8 mouse cellular contexts compared by ENCODE assay signal in genomic region chr19:4879324-4879703, GRCm38 (mm10). TPM values are rescaled to one million over a fixed set of nuclear protein-coding genes. Genes with fewer than 3 reads are reported as not detected.
DNase-seq lines count a peak whose midpoint lies in the region; ATAC-seq and TF ChIP-seq lines count a peak whose summit lies in the region.
"Had no signal": no experiment of that assay in that cellular context is flagged by ENCODE, and none has a peak within 500 bp of the region (broad histone marks: within the 10 kb centered on the region; RNA-seq: fewer than 3 reads in every experiment).

No protein-coding gene starts in this region.

- no peak for DNase-seq in lung, postnatal 25 days (ENCODE audit: low spot score)
- no peak for DNase-seq in stomach, postnatal 0 days (ENCODE audit: low spot score)
- DNase-seq in thymus, postnatal 4 days, result no peak

- H3K4me2 ChIP-seq in lung, embryonic 16.5 days (ENCODE audit: low read depth, low read length), result peak overlapping the region; percentile 97
- H3K4me2 ChIP-seq in forebrain, embryonic 12.5 days, result peak overlapping the region; percentile 98
- peak overlapping the region; percentile 84 for H3K4me2 ChIP-seq in liver, embryonic 12.5 days
- peak overlapping the region; percentile 91 for H3K4me2 ChIP-seq in stomach, postnatal 0 days (replicated peaks; ENCODE audit: low read depth)

- peak overlapping the region; percentile 79 for H3K4me3 ChIP-seq in lung, embryonic 16.5 days (ENCODE audit: low read length)
- peak overlapping the region; percentile 95 for H3K4me3 ChIP-seq in forebrain, embryonic 12.5 days (replicated peaks)
- H3K4me3 ChIP-seq in liver, embryonic 12.5 days, result peak overlapping the region; percentile 92
- H3K4me3 ChIP-seq in stomach, postnatal 0 days (ENCODE audit: low read depth, low read length), result peak overlapping the region; percentile 89; the same call in 1 of the 2 replicates

- H3K9me3 ChIP-seq in lung, embryonic 16.5 days (ENCODE audit: control insufficient read depth, low read length), result no peaks in the 10 kb centered on the region
- H3K9me3 ChIP-seq in forebrain, embryonic 12.5 days, result no peaks in the 10 kb centered on the region
- no peaks in the 10 kb centered on the region for H3K9me3 ChIP-seq in liver, embryonic 12.5 days (replicated peaks)
- H3K9me3 ChIP-seq in stomach, postnatal 0 days (ENCODE audit: control insufficient read depth, low read length), result no peaks in the 10 kb centered on the region

- H3K27me3 ChIP-seq in lung, embryonic 16.5 days (ENCODE audit: control insufficient read depth, insufficient read depth, low read depth, low read length), result no peaks in the 10 kb centered on the region; the same call in 1 of the 2 replicates
- H3K27me3 ChIP-seq in forebrain, embryonic 12.5 days, result peaks cover 12% of the 10 kb centered on the region
- H3K27me3 ChIP-seq in liver, embryonic 12.5 days (replicated peaks), result peaks cover 25% of the 10 kb centered on the region; the same call in 1 of the 2 replicates
- no peaks in the 10 kb centered on the region for H3K27me3 ChIP-seq in stomach, postnatal 0 days (ENCODE audit: control insufficient read depth, insufficient read depth, low read length)

- TF ChIP-seq EP300 in stomach, postnatal 0 days (optimal IDR thresholded peaks at IDR 0.05), result no peak

- WGBS in lung, embryonic 16.5 days, result 49% methylated on average over 10 of the region's 10 CpGs
- WGBS in forebrain, embryonic 12.5 days, result 68% methylated on average over 10 of the region's 10 CpGs
- 54% methylated on average over 10 of the region's 10 CpGs for WGBS in liver, embryonic 12.5 days (ENCODE audit: insufficient replicate concordance)
- 56% methylated on average over 10 of the region's 10 CpGs for WGBS in stomach, postnatal 0 days

- peak overlapping the region; percentile 86 for H3K9ac ChIP-seq in lung, embryonic 16.5 days (ENCODE audit: low read length)
- H3K9ac ChIP-seq in forebrain, embryonic 12.5 days, result peak overlapping the region; percentile 85
- H3K9ac ChIP-seq in liver, embryonic 12.5 days, result peak overlapping the region; percentile 91
- H3K9ac ChIP-seq in stomach, postnatal 0 days (ENCODE audit: low read length), result no peak overlapping the region; the same call in 1 of the 2 replicates

- H3K36me3 ChIP-seq in lung, embryonic 16.5 days (ENCODE audit: control insufficient read depth, insufficient read depth, low read length), result no peaks in the 10 kb centered on the region
- no peaks in the 10 kb centered on the region for H3K36me3 ChIP-seq in forebrain, embryonic 12.5 days (replicated peaks)
- peaks cover 46% of the 10 kb centered on the region for H3K36me3 ChIP-seq in liver, embryonic 12.5 days
- no peaks in the 10 kb centered on the region for H3K36me3 ChIP-seq in stomach, postnatal 0 days (ENCODE audit: control insufficient read depth, insufficient read depth, low read length)

- peaks cover 11% of the 10 kb centered on the region for H3K4me1 ChIP-seq in lung, embryonic 16.5 days (replicated peaks; ENCODE audit: control insufficient read depth, insufficient read depth, low read length)
- peaks cover 22% of the 10 kb centered on the region for H3K4me1 ChIP-seq in forebrain, embryonic 12.5 days
- H3K4me1 ChIP-seq in liver, embryonic 12.5 days, result peaks cover 67% of the 10 kb centered on the region
- H3K4me1 ChIP-seq in stomach, postnatal 0 days (replicated peaks; ENCODE audit: control insufficient read depth, insufficient read depth), result no peaks in the 10 kb centered on the region

- ATAC-seq in lung, embryonic 16.5 days (ENCODE audit: low read depth), result no peak
- no peak for ATAC-seq in forebrain, embryonic 12.5 days (ENCODE audit: low FRiP score)
- ATAC-seq in liver, embryonic 12.5 days, result no peak
- ATAC-seq in stomach, postnatal 0 days (ENCODE audit: low FRiP score, low TSS enrichment), result no peak
- ATAC-seq in inflammation-experienced regulatory T-cells, adult 6 months, result no peak

- TF ChIP-seq CTCF in stomach, postnatal 0 days (IDR thresholded peaks at IDR 0.05; ENCODE audit: low read depth), result no peak

- H3K27ac ChIP-seq in lung, embryonic 16.5 days (ENCODE audit: low read length), result no peak overlapping the region
- no peak overlapping the region for H3K27ac ChIP-seq in forebrain, embryonic 12.5 days
- peak overlapping the region; percentile 85 for H3K27ac ChIP-seq in liver, embryonic 12.5 days
- H3K27ac ChIP-seq in stomach, postnatal 0 days (replicated peaks), result no peak overlapping the region

RNA-seq across cellular contexts. Expression of gene Zdhhc24, which starts 0.8 kb away (rescaled TPM):
- polyA plus RNA-seq in lung, embryonic 16.5 days (2015; fragmentation: Nextera tagmentation; extraction: Ambion mirVana), result 8.3 and 9.4 TPM in 2 replicates
- polyA plus RNA-seq in forebrain, embryonic 12.5 days (2016; fragmentation: Nextera tagmentation; extraction: Ambion mirVana), result 17.4 and 17.5 TPM in 2 replicates
- 13.9 and 15.9 TPM in 2 replicates for polyA plus RNA-seq in liver, embryonic 12.5 days (2016; fragmentation: Nextera tagmentation; extraction: Ambion mirVana)
- 6.4 and 7.3 TPM in 2 replicates for polyA plus RNA-seq in stomach, postnatal 0 days (2015; fragmentation: Nextera tagmentation; extraction: Ambion mirVana)
- polyA plus RNA-seq in inflammation-experienced regulatory T-cells, adult 6 months (2017; shearing (Covaris generic)), result 1 to 10 TPM; 5.1 to 6.7 (median 6.7) TPM

RNA-seq across cellular contexts. Expression of gene Actn3, which starts 1.6 kb away (rescaled TPM):
- 2.1 and 5.0 TPM in 2 replicates for polyA plus RNA-seq in lung, embryonic 16.5 days (2015; fragmentation: Nextera tagmentation; extraction: Ambion mirVana)
- polyA plus RNA-seq in forebrain, embryonic 12.5 days (2016; fragmentation: Nextera tagmentation; extraction: Ambion mirVana), result 1.2 and 1.3 TPM in 2 replicates
- polyA plus RNA-seq in liver, embryonic 12.5 days (2016; fragmentation: Nextera tagmentation; extraction: Ambion mirVana), result 0.79 and 0.82 TPM in 2 replicates
- 1.3 and 2.3 TPM in 2 replicates for polyA plus RNA-seq in stomach, postnatal 0 days (2015; fragmentation: Nextera tagmentation; extraction: Ambion mirVana)
- polyA plus RNA-seq in inflammation-experienced regulatory T-cells, adult 6 months (2017; shearing (Covaris generic)), result under 1 TPM in 1 of 3 experiments, not detected in 2; 0.36 TPM
- polyA plus RNA-seq: activated CD4-positive, CD25-positive, alpha-beta regulatory T cell, adult 4 months had no signal

RNA-seq across cellular contexts. Expression of gene Ctsf, which starts 24.4 kb away (rescaled TPM):
- polyA plus RNA-seq in lung, embryonic 16.5 days (2015; fragmentation: Nextera tagmentation; extraction: Ambion mirVana), result 23.5 and 26.6 TPM in 2 replicates
- 30.0 and 30.9 TPM in 2 replicates for polyA plus RNA-seq in forebrain, embryonic 12.5 days (2016; fragmentation: Nextera tagmentation; extraction: Ambion mirVana)
- 13.1 and 17.8 TPM in 2 replicates for polyA plus RNA-seq in liver, embryonic 12.5 days (2016; fragmentation: Nextera tagmentation; extraction: Ambion mirVana)
- 24.1 and 28.4 TPM in 2 replicates for polyA plus RNA-seq in stomach, postnatal 0 days (2015; fragmentation: Nextera tagmentation; extraction: Ambion mirVana)
- polyA plus RNA-seq in inflammation-experienced regulatory T-cells, adult 6 months (2017; shearing (Covaris generic)), result 1 to 10 TPM in 2 of 3 experiments, not detected in 1; 2.2 to 5.0 TPM

RNA-seq across cellular contexts. Expression of gene Bbs1, which starts 27.1 kb away (rescaled TPM):
- 4.2 and 4.9 TPM in 2 replicates for polyA plus RNA-seq in lung, embryonic 16.5 days (2015; fragmentation: Nextera tagmentation; extraction: Ambion mirVana)
- 6.8 and 8.0 TPM in 2 replicates for polyA plus RNA-seq in forebrain, embryonic 12.5 days (2016; fragmentation: Nextera tagmentation; extraction: Ambion mirVana)
- 1.6 and 1.8 TPM in 2 replicates for polyA plus RNA-seq in liver, embryonic 12.5 days (2016; fragmentation: Nextera tagmentation; extraction: Ambion mirVana)
- 0.85 and 0.95 TPM in 2 replicates for polyA plus RNA-seq in stomach, postnatal 0 days (2015; fragmentation: Nextera tagmentation; extraction: Ambion mirVana)
- polyA plus RNA-seq in inflammation-experienced regulatory T-cells, adult 6 months (2017; shearing (Covaris generic)), result 1 to 10 TPM in 1 of 3 experiments, under 1 TPM in 1, not detected in 1; 0.41 to 1.0 TPM

RNA-seq across cellular contexts. Expression of gene Ccdc87, which starts 40.1 kb away (rescaled TPM):
- polyA plus RNA-seq in lung, embryonic 16.5 days (2015; fragmentation: Nextera tagmentation; extraction: Ambion mirVana), result 0.65 and 0.72 TPM in 2 replicates
- polyA plus RNA-seq in forebrain, embryonic 12.5 days (2016; fragmentation: Nextera tagmentation; extraction: Ambion mirVana), result 0.19 TPM in 2 replicates
- not detected in 2 replicates for polyA plus RNA-seq in liver, embryonic 12.5 days (2016; fragmentation: Nextera tagmentation; extraction: Ambion mirVana)
- 0.05 TPM in 1 of 2 replicates, not detected in the other for polyA plus RNA-seq in stomach, postnatal 0 days (2015; fragmentation: Nextera tagmentation; extraction: Ambion mirVana)
- polyA plus RNA-seq in inflammation-experienced regulatory T-cells, adult 6 months (2017; shearing (Covaris generic)), result not detected
- polyA plus RNA-seq: activated CD4-positive, CD25-positive, alpha-beta regulatory T cell, adult 4 months had no signal
